Mouse (Mus musculus) heart, embryonic 11.5 days (tissue): ENCODE measurements around the gene Gpalpp1. TPM values are rescaled to one million over a fixed set of nuclear protein-coding genes. Genes with fewer than 3 reads are reported as not detected.

Experiments
- ATAC-seq: fragments of 200-750 bp; cut with Nextera tagmentation; replicated peaks from 2 replicates; pipeline ENCODE4 v1.8.0; 2017; ENCODE audit warnings: moderate library complexity; ENCODE audit not compliant: insufficient number of reproducible peaks, low FRiP score, low TSS enrichment
- H3K27ac ChIP-seq: fragments of 300-500 bp; sonication (generic); 2 replicates; pipeline ENCODE4 v1.5.1; 2014; ENCODE audit warnings: mild to moderate bottlenecking, low read depth, low read length
- H3K27me3 ChIP-seq: fragments of 300-500 bp; sonication (generic); 2 replicates; pipeline ENCODE4 v1.6.1; 2014; ENCODE audit warnings: mild to moderate bottlenecking, low read length, mixed read lengths; ENCODE audit not compliant: control insufficient read depth, insufficient read depth
- H3K36me3 ChIP-seq: fragments of 300-500 bp; sonication (generic); 2 replicates; pipeline ENCODE4 v1.6.1; 2014; ENCODE audit warnings: mild to moderate bottlenecking, low read length, moderate library complexity, mixed read lengths; ENCODE audit not compliant: control insufficient read depth, insufficient read depth
- H3K4me1 ChIP-seq: fragments of 300-500 bp; sonication (generic); 2 replicates; pipeline ENCODE4 v1.6.1; 2014; ENCODE audit warnings: low read length; ENCODE audit not compliant: control insufficient read depth, insufficient read depth
- H3K4me2 ChIP-seq: fragments of 300-500 bp; sonication (generic); 2 replicates; pipeline ENCODE4 v1.6.1; 2014; ENCODE audit warnings: mild to moderate bottlenecking, moderate library complexity
- H3K4me3 ChIP-seq: fragments of 300-500 bp; sonication (generic); 2 replicates; pipeline ENCODE4 v1.5.1; 2014; ENCODE audit warnings: low read depth, low read length
- H3K9ac ChIP-seq: fragments of 300-500 bp; sonication (generic); 2 replicates; pipeline ENCODE4 v1.6.1; 2014; ENCODE audit warnings: mild to moderate bottlenecking, low read depth, low read length, moderate library complexity
- H3K9me3 ChIP-seq: fragments of 300-500 bp; sonication (generic); replicated peaks from 2 replicates; pipeline ENCODE4 v1.6.1; 2016; ENCODE audit warnings: low read length; ENCODE audit not compliant: control insufficient read depth
- WGBS: fragments of 180-500 bp; shearing (Covaris S2); extraction: QIAGEN DNeasy Blood & Tissue Kit; methylation state at CpG from one replicate; pipeline ENCODE4 v1.1.7; 2014; ENCODE audit not compliant: insufficient replicate concordance; 5-methylcytosine and 5-hydroxymethylcytosine counted together
- polyA plus RNA-seq: library from polyadenylated mRNA; unstranded; fragments of >200 nt; fragmentation: Nextera tagmentation; extraction: Ambion mirVana; gene quantifications from 2 replicates; pipeline ENCODE4 v1.2.1, GENCODE M21; 2014

The Gpalpp1 gene
- polyA plus RNA-seq, 1 experiment from 2014 or later, result 10.4 TPM

DNA sequence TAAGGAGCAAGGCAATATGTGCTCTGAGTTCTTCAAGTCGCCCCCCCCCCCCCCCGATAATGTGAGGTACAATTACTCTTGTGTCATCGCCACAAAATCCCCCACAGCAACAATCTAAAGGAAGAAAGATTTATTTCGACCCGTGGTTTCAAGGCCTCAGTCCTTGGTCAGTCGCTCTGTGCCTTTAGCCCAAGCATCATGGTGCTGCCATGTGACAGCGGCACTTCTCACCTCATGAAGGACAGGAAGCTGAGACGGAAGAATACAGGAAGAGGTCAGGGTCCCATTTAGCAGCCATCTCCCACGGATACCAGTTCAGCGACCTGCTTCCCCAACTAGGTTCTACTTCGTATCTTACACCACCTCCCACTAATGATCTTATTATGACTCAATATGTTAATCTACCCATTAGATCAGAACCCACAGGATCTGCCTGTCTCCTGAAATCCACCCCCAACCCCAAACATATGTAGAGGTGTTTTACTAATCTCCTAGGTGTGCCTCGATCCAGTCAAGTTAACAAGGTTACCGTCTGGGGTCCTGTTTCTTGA is 28.4 kb downstream of the Gpalpp1 start:
- H3K36me3 ChIP-seq, result no peaks in the 10 kb centered on the region
- no peaks in the 10 kb centered on the region for H3K4me1 ChIP-seq
- H3K27me3 ChIP-seq, result peaks cover 3% of the 10 kb centered on the region; the same call in 1 of the 2 replicates
- H3K9ac ChIP-seq, result no peak overlapping the region
- 79% methylated on average over 13 of the region's 13 CpGs for WGBS
- no peak overlapping the region for H3K4me3 ChIP-seq
- no peak overlapping the region for H3K27ac ChIP-seq
- H3K4me2 ChIP-seq, result no peak overlapping the region
- no peak for ATAC-seq
- no peaks in the 10 kb centered on the region for H3K9me3 ChIP-seq

DNA sequence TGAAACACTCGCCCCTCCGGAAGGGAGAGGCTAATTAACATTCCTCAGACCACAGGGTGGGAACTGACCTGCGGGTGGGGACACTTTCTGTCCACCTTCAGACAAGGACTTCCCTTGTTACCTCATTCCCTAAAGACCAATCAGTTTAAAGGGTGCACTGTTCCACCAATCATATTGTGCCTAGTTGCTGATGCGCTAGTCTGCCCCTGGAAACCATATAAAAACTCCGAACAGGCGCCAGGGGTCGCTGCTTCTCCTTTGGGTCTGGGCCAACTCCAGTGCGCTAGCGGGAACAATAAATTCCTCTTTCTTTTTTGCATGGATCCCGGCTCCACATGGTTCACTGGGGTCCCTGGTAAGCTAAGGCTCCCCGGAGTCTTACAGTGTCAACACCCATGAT is 29.1 kb downstream of the Gpalpp1 start:
- 60% methylated on average over 11 of the region's 11 CpGs for WGBS
- H3K4me1 ChIP-seq, result no peaks in the 10 kb centered on the region
- ATAC-seq, result no peak

DNA sequence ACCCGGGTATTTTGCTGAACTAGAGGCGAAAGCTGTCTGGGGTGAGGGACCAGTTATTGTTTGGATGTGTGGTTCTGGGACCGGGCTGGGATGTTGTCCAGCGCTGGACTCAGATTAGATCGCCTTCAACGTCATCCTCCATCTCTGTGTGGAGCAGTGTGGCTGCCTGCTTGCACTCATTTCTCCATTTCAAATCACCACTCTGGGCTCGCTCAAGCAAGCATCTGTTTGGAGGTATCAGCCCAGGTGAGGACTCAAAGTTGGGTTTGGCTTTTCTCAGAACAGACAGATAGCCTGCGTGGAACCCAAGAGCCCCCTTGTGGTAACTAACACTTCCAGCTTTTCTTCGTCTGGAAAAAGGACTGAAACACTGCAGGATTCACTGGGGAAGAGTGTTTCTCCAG is 33.5 kb downstream of the Gpalpp1 start:
- Histone ChIP-seq H3K4me3 (no peak overlapping the region), H3K4me2 (no peak overlapping the region), H3K36me3 (no peaks in the 10 kb centered on the region), H3K9ac (no peak overlapping the region), H3K27me3 (peaks cover 3% of the 10 kb centered on the region; the same call in 1 of the 2 replicates), H3K9me3 (no peaks in the 10 kb centered on the region), H3K4me1 (no peaks in the 10 kb centered on the region), H3K27ac (no peak overlapping the region)
- 49% methylated on average over 9 of the region's 9 CpGs for WGBS
- no peak for ATAC-seq

More for the DNA sequence above, 29.1 kb downstream of the Gpalpp1 start:
- Histone ChIP-seq H3K27me3 (peaks cover 3% of the 10 kb centered on the region; the same call in 1 of the 2 replicates), H3K9ac (no peak overlapping the region), H3K36me3 (no peaks in the 10 kb centered on the region), H3K9me3 (no peaks in the 10 kb centered on the region), H3K4me2 (no peak overlapping the region), H3K4me3 (no peak overlapping the region), H3K27ac (no peak overlapping the region)

DNA sequence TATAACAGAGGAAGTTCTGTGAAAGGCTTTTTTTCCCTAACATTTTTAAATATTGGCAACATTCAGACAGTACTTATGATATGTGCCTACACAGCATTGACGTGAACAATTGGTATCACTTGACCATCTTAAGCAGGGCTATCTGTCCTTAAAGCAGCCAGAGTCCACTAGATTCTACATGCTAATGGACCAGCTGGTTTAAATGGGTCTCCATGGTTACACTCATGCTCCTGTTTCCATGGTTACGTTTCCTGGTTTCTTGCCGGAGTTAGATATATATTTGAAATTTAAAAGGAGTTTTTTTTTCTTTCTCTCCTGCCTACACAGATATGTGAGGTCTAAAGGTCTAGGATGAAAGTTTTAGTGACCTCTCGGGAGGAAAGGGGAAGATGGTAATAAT is 34.0 kb downstream of the Gpalpp1 start:
- Histone ChIP-seq H3K27ac (no peak overlapping the region), H3K9me3 (no peaks in the 10 kb centered on the region), H3K4me1 (no peaks in the 10 kb centered on the region), H3K27me3 (peaks cover 3% of the 10 kb centered on the region; the same call in 1 of the 2 replicates), H3K4me3 (no peak overlapping the region), H3K9ac (no peak overlapping the region), H3K36me3 (no peaks in the 10 kb centered on the region), H3K4me2 (no peak overlapping the region)
- no peak for ATAC-seq
- 72% methylated on average over 4 of the region's 4 CpGs for WGBS

DNA sequence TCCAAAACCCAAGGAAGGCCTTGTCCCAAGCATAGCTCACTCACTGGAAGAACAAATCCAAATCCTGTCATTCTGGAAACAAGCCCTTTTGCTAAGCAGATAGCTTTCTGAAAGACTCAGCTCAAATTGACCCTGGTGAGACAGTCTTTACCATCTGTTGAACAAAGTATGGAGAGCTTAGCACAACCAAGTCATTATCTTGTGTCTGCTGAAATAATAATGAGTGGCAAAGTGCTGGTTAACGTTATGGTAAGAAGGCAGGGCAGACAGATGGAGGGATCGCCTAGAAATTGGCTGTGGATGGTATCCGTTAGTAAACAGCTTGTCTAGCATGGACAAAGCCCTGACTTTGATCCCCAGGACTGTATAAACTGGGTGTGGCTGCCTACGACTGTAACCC is 34.8 kb downstream of the Gpalpp1 start:
- 63% methylated on average over 4 of the region's 4 CpGs for WGBS
- no peak for ATAC-seq
- Histone ChIP-seq H3K9ac (no peak overlapping the region), H3K4me2 (no peak overlapping the region), H3K4me1 (no peaks in the 10 kb centered on the region), H3K27ac (no peak overlapping the region), H3K36me3 (no peaks in the 10 kb centered on the region), H3K9me3 (no peaks in the 10 kb centered on the region), H3K4me3 (no peak overlapping the region), H3K27me3 (peaks cover 3% of the 10 kb centered on the region; the same call in 1 of the 2 replicates)

DNA sequence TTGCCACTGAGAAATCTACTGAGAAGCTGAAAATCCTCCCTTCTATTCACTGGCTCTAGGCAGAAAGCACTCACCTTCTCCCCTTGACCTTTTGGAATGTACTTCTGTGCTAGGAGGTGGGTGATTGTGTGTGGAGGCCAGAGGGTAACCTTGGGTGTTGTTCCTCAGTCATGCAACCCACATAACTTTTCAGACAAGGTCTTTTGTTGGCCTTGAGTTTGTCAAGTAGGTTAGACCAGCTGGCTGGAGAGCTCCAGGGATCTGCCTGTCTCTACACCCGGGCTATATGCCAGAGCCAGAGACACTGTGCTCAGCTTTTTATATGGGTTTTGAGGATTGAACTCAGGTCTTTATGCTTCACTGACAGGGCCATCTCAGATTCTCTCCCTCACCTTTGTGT is 36.4 kb downstream of the Gpalpp1 start:
- Histone ChIP-seq H3K36me3 (no peaks in the 10 kb centered on the region), H3K27me3 (peaks cover 3% of the 10 kb centered on the region; the same call in 1 of the 2 replicates), H3K4me3 (no peak overlapping the region), H3K27ac (no peak overlapping the region), H3K9me3 (no peaks in the 10 kb centered on the region), H3K4me1 (no peaks in the 10 kb centered on the region), H3K4me2 (no peak overlapping the region), H3K9ac (no peak overlapping the region)
- ATAC-seq, result no peak
- WGBS, result 64% methylated on average over 1 of the region's 1 CpGs

DNA sequence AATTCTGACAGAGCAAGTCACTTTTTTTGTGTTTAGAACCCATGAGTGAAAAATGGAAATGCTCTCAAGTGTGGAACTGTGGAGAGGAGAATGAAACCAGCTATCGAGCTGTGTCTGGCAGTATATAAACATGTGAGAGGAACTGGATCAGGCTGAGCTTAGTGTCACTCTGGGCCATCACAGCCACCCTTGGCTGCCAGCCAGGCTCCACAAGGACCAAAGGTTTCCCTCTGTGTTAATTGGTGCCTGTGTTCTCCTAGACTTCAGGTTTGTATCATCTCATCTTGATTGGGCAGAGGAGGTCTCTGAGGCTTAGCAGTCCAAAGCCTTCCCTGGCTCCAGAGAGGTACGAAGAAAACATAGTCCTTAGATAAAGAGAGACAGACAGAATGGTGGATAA is 37.9 kb downstream of the Gpalpp1 start:
- 48% methylated on average over 2 of the region's 2 CpGs for WGBS
- ATAC-seq, result no peak

DNA sequence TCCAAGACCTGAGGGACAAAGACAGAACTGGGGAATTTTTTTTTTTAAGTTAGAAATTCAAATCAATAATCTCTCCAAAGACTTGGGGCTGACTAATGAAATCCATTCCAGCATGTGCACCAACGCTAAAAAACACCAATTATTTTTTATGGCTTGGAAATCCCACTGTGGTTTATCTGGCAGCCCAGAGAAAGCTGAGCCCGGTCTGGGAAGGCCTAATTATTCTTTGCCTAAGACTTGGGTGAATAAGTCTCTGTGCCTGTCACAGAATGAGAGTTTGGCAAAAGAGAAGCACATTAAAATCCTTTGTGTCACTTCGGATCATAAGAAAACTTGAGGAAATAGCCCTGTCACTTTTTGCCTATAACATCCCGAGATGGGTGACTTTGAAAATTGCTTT is 41.3 kb downstream of the Gpalpp1 start:
- Histone ChIP-seq H3K9me3 (no peaks in the 10 kb centered on the region), H3K4me3 (no peak overlapping the region), H3K27me3 (no peaks in the 10 kb centered on the region), H3K9ac (no peak overlapping the region), H3K4me1 (no peaks in the 10 kb centered on the region), H3K27ac (no peak overlapping the region), H3K36me3 (no peaks in the 10 kb centered on the region), H3K4me2 (no peak overlapping the region)
- 73% methylated on average over 4 of the region's 4 CpGs for WGBS
- ATAC-seq, result no peak

More for the DNA sequence above, 37.9 kb downstream of the Gpalpp1 start:
- Histone ChIP-seq H3K36me3 (no peaks in the 10 kb centered on the region), H3K9me3 (no peaks in the 10 kb centered on the region), H3K4me2 (no peak overlapping the region), H3K27me3 (no peaks in the 10 kb centered on the region), H3K4me3 (no peak overlapping the region), H3K9ac (no peak overlapping the region), H3K4me1 (no peaks in the 10 kb centered on the region), H3K27ac (no peak overlapping the region)

DNA sequence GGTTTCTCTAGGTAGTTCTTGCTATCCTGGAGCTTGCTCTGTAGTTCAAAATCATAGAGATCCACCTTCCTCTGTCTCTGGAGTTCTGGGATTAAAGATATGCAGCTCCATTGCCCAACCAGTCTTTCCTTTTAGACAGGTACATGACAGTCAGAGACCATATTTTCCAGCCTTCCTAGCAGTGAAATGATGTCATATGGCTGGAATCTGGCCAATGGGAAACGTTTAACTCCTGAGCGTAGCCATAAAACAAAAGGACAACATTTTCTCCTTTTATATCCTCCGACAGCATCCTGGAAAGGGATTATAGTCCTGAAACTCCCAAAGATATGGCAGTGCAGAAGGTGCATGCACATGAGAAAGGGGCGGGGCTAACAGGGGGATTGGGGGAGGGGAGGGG is 42.3 kb downstream of the Gpalpp1 start:
- H3K9me3 ChIP-seq, result no peaks in the 10 kb centered on the region
- 64% methylated on average over 4 of the region's 4 CpGs for WGBS
- no peak overlapping the region for H3K27ac ChIP-seq

More for the DNA sequence above, 42.3 kb downstream of the Gpalpp1 start:
- no peak overlapping the region for H3K4me2 ChIP-seq
- no peaks in the 10 kb centered on the region for H3K36me3 ChIP-seq
- H3K4me1 ChIP-seq, result no peaks in the 10 kb centered on the region
- H3K27me3 ChIP-seq, result no peaks in the 10 kb centered on the region
- no peak overlapping the region for H3K4me3 ChIP-seq
- ATAC-seq, result no peak
- no peak overlapping the region for H3K9ac ChIP-seq
